Mouse (Mus musculus): Measurements from ENCODE around the gene Cse1l.

The Cse1l gene

DNA sequence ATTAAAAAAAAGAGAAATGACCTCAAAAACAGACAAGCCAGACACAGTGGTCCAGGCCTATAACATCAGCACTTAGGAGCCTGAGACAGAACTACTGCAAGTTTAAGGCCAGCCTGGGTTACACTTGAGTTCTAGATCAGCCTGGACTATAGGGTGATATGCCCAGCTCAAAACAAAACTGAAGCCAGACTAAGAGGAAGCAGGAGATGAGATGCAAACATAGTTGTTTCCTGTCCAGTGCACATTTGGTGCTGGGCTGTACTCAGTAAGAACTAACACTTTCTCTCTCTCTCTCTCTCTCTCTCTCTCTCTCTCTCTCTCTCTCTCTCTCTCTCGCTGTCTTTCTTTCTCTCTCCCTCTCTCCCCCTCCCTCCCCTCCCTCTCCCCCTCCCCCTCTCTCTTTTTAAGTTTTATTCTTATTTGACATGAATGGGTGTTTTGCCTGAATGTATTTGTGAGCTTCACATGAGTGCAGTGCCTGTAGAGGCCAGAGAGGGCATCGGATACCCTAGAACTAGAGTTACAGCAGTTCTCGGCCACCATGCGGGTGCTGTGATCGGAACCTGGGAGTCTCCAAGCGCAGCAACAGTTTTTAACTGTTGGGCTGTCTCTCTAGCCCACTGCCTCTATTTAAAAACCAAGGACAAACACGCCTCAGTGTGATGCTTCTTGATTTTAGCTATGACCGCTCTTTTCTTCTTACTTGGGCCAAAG is 4.9 kb upstream of the Cse1l start:
- in situ Hi-C loops (cut with MseI, MboI) = no loop called here

DNA sequence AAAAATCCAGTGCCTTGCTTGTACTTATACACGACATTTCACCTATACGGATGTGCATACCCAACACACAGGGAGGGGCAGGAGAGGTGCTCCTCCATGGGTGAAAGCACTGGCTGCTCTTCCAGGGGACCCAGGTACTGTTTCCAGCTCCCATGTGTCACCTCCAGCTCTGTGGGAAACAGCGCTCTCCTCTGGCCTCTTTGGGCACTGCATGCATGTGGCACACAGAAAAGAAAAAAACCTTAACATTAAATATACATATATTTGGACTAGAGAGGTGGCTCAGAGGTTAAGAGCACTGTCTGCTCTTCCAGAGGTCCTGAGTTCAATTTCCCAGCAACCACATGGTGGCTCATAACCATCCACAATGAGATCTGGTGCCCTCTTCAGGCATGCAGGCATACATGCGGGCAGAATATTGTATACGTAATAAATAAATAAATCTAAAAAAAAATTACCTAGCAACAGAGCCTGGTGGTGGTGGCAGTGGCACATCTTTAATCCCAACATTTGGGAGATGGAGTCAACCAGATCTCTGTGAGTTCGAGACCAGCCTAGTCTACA is 2.0 kb upstream of the Cse1l start:
- in situ Hi-C loops (cut with MseI, MboI) = no loop called here

DNA sequence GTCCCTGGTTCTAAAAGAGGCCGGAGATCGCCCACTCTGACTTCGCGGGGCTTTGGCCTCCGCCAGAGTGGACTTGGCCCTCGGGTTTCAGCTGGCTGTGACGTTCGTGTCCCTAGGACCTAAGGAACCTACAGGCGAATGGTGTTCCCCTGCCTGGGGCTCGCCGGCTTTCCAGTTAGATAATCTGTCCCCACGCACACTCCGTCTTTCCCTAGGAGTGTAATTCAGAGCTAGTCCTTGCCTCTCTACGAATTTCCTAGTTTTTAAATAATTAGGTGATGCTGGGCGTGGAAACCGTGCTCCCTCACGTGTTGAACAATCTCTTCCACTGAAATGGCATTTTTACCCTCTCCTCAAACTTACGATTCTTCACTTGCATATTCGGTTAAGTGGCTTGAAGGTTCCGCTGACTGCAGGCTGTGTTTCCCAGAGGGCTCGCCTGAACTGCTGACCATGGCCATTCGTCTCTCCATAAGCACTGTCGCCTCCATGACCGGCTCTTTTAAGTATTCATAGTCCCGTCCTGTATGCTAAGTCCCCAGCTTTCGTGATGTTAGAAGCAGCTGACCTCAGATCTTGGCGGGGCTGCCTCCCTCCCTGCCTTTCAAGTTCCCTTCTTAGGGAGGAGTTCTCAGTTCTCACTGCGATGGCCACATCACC is 813 bp downstream of the Cse1l start:
- in situ Hi-C loops (cut with MseI, MboI) = no loop called here

DNA sequence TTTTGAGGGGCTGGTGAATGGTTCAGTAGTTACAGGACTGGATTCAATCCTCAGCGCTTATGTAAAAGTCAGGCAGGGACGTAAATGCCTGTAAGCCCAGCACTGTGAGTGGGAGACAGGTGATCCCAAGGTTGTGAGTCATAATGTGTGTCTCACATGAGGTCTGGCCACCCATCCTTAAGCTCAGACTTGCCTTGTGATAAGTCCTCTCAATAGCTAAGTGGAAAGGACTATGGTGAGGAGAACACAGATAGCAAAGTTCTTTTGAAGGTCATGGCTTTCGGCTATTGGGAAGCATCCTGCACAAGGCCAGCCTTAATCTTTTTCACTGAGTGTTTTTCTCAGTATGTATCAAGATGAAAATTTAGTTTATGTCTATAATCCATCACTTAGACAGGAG is 3.9 kb downstream of the Cse1l start:
- in situ Hi-C loops (cut with MseI, MboI) = no loop called here

DNA sequence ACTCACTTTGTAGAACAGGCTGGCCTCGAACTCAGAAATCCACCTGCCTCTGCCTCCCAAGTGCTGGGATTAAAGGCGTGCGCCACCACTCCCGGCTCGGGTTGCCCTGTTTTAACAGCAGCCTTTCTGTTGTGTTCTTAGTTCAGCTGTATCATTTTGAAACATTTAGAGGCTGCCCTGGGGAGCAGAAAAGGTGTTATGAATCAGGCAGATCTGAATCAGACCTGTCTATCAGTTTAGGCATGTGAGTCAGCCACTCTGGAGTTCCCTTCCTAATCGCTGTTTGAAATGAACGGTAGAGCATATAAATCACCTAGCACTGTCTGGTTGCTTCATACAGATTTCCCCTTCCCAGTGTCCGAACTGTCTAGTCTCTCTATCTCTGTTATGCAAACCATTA is 4.7 kb downstream of the Cse1l start:
- in situ Hi-C loops (cut with MseI, MboI) = no loop called here

DNA sequence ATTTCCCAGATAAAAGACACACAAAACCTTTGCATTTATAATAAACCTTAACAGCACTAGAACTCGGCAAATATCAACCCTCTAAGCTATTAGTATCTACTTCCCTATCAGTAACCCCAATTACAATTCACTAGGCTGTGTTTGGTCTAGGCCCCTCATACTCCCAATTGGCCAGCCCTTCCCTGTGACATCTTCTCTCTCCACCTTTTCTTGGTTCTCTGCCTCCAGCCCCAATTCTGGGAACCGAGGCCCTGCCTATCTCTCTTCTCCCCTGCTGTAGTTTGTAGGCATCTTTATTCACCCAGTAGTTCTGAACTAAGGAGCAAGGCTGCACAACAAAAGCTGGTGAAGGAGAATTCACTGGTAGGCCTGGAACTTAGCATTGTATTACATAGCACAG is 18.1 kb downstream of the Cse1l start:
- in situ Hi-C loops (cut with MseI, MboI) = no loop called here

DNA sequence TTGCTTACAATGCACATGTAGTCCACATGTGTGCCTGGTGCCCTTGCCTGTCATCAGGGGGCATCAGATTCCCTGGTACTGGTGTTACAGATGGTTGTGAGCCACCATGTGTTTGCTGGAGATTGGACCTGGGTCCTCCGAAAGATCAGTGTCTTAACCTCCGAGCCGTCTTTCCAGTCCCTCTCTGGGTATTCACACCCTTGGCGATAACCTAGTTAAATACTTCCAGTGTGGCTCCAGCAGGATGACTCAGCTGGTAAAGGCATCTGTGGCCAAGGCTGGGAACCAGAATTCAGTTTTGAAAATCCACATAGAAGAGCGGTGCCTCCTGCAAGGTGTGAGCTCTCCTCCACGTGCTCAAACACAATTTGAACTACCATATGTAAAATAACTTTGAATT is 28.1 kb downstream of the Cse1l start:
- in situ Hi-C loops (cut with MseI, MboI) = no loop called here

DNA sequence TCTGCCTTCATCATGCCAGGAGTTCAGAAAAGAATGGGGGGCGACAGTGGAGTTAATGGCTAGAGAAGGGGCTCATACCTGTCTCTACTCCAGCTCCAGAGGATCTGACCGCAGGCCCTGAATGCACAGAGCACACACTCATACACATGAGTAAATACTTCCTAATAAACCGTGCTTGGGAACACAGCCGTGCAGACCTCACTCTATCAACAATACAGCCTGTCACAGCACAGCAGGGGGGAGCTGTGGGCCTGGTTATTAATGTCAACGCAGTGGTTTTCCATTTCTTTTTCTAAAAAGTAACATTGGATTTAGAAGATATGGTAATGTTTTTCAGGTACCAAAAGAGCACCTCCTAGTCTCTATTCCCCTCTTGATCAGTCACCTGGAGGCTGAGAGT is 28.6 kb downstream of the Cse1l start:
- in situ Hi-C loops (cut with MseI, MboI) = no loop called here

DNA sequence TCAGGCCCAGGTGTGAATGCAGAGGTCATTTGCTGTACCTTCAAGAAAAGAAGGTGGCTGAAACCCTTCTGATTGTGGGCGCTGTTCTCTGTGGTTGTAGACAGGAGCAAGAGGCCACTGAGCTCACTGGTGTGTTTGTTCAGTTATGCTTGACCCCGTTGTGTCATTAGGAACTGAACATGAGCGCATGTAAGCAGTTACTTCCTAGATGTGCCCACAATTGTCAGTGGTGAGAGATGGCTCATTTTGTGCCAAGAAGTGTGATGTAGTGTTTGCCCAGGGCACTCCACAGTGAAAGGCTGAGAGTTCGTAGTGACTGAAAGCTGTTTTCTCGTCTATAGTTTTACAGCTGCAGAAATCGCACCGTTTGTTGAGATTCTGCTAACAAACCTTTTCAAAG is 29.7 kb downstream of the Cse1l start:
- in situ Hi-C loops (cut with MseI, MboI) = no loop called here

DNA sequence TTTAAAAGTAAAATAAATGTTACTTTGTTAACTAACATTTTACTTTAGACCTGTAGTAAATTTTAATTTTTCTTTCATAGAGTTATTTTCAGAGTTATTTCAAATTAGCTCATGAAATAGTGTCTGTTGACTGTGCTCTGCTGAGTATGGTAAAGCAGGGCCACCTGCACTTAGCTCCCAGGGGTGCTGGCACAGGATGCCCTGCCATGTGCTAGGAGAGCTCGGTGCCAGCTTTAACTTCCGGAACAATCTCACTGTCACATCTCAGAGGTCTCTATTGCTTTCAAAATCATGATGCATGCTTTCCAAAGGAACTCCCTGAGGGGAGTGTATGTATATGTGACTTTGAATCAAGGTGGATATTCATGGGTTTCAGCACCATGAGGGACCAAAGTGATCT is 30.3 kb downstream of the Cse1l start:
- in situ Hi-C loops (cut with MseI, MboI) = no loop called here

DNA sequence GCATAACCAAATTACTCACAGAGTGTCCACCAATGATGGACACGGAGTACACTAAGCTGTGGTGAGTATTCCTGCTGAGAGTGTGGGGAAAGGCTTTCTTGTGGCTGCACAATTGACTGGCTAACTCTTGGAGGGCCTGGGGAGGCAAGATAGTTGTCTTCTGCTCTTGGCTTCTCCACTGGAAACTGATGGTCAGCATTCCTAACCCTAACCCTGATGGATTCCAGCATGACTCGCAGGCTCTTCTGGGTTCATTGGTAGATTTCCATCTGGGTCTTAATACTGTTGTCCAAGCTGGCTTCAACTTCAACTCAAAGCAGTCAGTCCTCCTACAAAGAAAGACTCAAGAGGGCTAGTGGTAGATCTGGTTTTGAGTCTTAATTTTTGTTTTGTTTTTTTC is 37.3 kb downstream of the Cse1l start:
- in situ Hi-C loops (cut with MseI, MboI) = no loop called here

DNA sequence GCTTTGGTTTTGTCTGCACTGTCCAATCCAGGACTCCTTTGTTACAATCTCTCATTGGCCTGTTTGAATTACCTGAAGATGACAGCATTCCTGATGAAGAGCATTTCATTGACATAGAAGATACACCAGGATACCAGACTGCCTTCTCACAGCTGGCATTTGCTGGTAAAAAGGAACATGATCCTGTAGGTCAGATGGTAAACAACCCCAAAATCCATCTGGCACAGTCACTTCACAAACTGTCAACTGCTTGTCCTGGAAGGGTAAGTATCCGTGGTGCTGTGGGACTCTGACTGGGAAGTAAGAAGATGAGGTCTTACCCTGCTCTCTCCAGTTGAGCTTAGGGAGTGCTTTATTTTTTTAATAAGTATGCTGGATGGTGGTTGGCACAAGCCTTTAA is 38.5 kb downstream of the Cse1l start:
- in situ Hi-C loops (cut with MseI, MboI) = no loop called here

DNA sequence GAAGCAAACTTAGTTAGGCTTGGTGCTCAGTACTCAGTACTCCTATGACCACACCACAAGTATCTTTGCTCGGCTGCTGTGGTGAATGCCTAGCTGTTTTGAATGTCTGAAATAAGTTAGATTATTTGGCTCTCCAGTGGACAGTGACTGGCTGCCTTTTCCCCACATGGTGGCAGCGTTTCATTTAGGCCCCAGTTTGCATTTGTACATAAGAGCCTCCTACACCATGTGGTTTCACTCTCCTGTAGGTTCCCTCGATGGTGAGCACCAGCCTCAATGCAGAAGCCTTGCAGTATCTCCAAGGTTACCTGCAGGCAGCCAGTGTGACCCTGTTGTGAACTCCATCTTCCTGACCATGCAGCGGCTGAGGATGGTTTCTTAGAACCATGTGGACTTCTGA is 39.6 kb downstream of the Cse1l start:
- in situ Hi-C loops (cut with MseI, MboI) = no loop called here

DNA sequence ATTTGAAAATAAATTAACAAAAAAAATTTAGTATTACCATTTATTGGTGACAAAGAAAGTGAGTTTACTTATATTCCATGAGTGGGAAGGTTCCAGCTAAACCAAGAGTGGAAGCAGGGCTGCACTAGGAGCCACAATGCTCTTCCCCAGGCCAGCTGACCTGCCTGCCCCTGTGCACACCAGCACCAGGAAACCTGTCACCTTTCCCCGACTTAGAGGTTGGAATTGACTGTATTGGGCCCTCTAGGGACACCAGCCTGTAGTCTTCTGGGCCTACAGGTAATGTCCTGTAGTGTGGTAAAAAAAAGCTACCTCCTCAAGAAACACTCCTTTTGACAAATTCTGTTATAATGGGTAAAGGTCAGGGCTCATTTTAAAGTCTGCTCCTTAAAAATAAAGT is 42.4 kb downstream of the Cse1l start:
- in situ Hi-C loops (cut with MseI, MboI) = no loop called here

DNA sequence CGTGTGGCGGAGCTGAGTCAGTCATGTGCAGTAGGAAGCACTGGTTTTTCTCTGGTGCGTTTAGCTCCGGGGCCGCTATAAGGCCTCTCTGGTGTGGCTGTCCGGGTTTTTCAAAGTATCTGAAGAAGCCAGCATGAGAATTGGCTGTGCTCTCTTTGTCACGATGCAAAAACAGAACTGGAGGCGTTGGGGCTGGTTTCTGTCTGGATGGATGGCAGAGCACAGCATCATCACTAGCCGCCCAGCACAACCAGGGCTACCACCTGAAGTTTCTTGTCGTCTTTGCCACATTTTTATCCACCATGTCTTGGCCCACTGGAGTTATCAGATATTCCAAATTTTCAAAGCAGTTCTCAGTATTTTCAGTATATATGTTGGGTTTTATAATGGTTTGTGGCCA is 43.1 kb downstream of the Cse1l start:
- in situ Hi-C loops (cut with MseI, MboI) = no loop called here

DNA sequence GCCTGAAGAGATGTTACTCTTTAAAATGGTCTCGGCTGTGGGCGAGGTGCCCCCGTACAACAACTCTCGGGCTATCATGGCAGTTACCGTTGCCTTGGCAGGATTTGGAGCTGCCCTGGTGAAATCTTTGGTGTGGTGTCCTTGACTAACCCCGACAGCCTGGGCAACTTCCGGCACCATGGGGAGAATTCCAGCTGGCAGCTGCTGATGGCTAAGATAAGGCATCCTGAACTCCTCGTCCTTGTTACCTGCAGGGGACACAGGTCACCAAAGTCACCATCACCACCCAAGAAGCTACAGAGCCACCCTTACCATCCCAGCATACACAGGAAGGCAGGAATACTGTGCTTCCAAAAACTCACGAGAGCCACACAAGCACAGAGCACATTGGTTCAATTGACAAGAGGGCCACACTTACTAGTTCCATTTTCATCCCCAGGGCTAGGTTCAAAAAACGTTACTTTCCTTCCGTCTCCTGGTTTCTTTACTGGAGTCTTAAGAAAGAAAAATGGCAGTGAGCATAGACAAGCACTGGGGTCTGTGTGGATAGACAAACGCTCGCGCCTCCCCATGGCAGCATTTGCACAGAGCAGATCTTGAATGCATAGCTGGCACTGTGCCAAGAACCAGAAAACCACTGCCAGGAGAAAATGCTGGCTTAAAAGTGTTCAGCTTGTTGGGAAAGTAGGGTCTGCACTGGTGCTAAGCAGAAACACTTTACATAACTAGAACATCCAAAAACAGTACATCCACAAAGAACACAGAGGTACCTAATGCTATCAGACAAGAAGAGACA is 45.2 kb downstream of the Cse1l start:
- in situ Hi-C loops (cut with MseI, MboI) = no loop called here

DNA sequence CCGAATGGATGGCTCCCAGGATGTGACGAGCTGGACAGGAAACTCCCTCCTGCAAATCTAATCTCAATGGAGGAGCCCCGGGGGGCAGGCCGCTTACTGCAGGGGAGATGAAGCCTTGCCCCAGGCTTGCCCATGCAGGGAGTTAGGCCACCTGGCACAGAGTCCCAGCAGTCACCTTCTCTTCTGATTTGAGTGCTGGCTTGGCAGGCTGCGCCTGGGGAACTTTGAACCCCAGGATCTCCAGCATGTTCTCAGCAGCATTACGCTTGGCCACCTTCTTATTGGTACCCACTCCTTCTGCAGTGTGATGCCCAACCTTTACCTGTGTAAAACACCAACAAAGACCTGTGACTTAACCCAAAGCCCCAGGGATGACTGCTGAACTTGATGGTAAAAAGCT is 46.3 kb downstream of the Cse1l start:
- in situ Hi-C loops (cut with MseI, MboI) = no loop called here

DNA sequence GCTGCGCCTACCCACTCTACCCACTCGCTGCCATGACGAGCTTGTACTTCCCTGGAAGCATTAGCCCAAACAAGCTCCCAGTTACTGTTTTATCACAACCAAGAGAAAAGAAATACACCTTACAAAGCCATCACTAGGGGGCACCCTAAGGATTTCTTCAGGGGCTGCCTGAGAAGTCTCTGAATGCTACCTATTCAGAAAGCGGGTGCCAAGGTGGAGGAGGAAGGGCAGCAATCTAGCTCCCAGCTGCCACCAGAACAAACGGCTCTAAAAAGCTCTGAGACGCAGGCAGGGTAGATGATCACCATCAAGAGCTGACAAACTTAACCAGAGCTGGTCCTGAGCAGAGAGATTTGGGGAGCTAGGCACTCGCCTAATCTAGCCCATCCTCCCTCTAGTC is 51.0 kb downstream of the Cse1l start:
- in situ Hi-C loops (cut with MseI, MboI) = no loop called here

DNA sequence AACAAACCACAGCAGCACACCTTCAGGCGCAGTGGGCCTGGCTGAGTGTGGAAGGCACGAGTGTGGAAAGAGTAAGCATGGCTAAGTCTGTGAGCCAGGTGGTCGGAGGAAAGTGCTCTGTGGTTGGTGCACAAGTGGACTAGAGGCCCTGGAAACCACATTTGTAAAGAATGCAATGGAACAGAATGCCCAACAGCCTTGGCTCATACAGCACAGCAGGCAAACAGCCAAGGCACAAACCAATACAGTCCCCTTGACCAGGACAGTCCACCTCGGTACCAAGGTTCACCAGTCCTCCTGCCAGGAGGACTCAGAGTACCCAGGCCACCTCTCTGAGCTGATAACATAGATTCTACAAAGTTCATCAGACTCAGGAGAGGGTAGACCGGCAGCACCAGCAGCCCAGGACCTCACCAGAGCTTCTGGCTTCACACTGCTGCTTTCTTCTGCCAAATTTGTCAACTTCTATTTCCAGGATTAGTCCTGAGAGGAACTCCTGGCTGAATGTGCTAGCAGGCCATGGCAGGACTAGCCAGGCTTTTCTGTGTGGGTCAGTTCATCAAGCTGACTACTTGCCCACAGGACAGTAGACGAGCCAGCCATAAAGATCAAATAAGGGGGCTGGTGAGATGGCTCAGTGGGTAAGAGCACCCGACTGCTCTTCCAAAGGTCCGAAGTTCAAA is 54.9 kb downstream of the Cse1l start:
- in situ Hi-C loops (cut with MseI, MboI) = no loop called here

DNA sequence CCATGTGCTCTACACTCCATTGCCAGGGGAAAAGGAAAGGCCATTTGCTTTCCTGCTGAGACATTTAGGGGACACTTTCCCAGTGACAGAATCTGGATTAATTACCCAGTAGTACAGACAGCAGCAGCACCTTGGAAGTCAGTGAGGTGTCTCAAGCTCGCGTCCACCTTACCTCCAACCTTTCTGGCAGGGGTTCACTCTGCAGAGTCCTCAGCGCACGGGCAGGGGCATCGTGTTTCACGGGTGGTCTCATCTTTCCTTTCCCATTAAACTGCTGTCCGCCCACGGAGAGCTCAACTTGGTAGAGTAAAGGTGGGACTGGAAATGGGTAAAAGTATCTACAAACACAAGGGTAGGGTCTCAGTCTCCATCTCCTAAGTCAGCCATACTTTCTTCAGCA is 57.4 kb downstream of the Cse1l start:
- in situ Hi-C loops (cut with MseI, MboI) = no loop called here

DNA sequence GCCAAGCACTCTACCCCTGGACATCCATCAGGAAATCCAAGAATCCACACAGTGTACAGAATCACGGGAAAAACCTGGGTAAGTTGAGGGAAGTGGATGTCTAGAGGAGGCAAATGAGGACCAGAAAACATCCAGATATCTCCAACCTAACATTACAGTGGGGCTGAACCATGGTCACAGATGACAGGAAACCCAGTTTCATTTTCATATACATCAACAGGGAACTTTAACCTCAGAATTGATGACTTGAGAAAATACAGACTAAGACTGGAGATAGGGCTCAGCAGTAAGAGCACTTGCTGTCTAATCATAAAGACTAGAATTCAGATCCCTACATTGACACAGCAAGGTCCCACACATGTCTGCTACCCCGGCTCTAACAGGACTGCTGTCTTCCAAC is 58.9 kb downstream of the Cse1l start:
- in situ Hi-C loops (cut with MseI, MboI) = no loop called here

DNA sequence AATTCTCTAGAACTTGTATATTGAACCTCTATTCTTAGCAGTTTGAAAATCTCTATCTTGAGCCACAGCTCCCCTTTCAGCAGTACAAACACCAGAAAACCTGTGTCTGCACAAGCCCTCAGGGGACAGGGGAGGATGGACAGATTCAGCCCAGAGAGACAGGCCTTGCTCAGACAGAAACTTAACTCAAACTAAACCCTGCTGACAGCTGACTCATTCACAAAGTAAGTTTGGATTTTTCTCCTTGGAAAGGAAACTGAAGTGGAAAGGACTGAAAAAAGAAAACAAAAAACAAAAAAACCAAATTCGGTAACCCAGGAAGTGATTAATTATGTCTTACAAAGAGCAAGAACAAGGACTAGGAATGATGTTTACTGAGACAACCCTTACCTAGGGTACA is 67.3 kb downstream of the Cse1l start:
- in situ Hi-C loops (cut with MseI, MboI) = no loop called here

All from mouse trophoblast stem cell (cell line).